Mouse (Mus musculus) embryonic facial prominence, embryonic 13.5 days (tissue): ENCODE results near the gene Rpsa. TPM values are rescaled to one million over a fixed set of nuclear protein-coding genes. Genes with fewer than 3 reads are reported as not detected.

Source experiments
- ATAC-seq: fragments of 200-750 bp; cut with Nextera tagmentation; 2 replicates; pipeline ENCODE4 v1.8.0; 2017; ENCODE audit warnings: low read depth; ENCODE audit not compliant: insufficient number of reproducible peaks, insufficient read depth, low FRiP score, low TSS enrichment
- H3K27ac ChIP-seq: fragments of 300-500 bp; sonication (generic); 2 replicates; pipeline ENCODE4 v1.5.1; 2015; ENCODE audit warnings: moderate library complexity, mild to moderate bottlenecking, inconsistent platforms
- H3K27me3 ChIP-seq: fragments of 300-500 bp; sonication (generic); 2 replicates; pipeline ENCODE4 v1.6.1; 2015; ENCODE audit warnings: mild to moderate bottlenecking, inconsistent platforms
- H3K36me3 ChIP-seq: fragments of 300-500 bp; sonication (generic); 2 replicates; pipeline ENCODE4 v1.6.1; 2015; ENCODE audit warnings: mild to moderate bottlenecking, inconsistent platforms
- H3K4me1 ChIP-seq: fragments of 300-500 bp; sonication (generic); 2 replicates; pipeline ENCODE4 v1.6.1; 2015; ENCODE audit warnings: inconsistent platforms
- H3K4me2 ChIP-seq: fragments of 300-500 bp; sonication (generic); 2 replicates; pipeline ENCODE4 v1.6.1; 2015; ENCODE audit warnings: moderate library complexity, mild to moderate bottlenecking, inconsistent platforms
- H3K4me3 ChIP-seq: fragments of 300-500 bp; sonication (generic); 2 replicates; pipeline ENCODE4 v1.5.1; 2015; ENCODE audit warnings: mild to moderate bottlenecking, inconsistent platforms
- H3K9ac ChIP-seq: fragments of 300-500 bp; sonication (generic); 2 replicates; pipeline ENCODE4 v1.6.1; 2015; ENCODE audit warnings: mild to moderate bottlenecking, inconsistent platforms
- H3K9me3 ChIP-seq: fragments of 300-500 bp; sonication (generic); 2 replicates; pipeline ENCODE4 v1.6.1; 2016; ENCODE audit warnings: inconsistent platforms
- WGBS: fragments of 180-500 bp; shearing (Covaris S2); methylation state at CpG from one replicate; pipeline ENCODE4 v1.1.7; 2015; ENCODE audit warnings: mixed read lengths; 5-methylcytosine and 5-hydroxymethylcytosine counted together
- polyA plus RNA-seq: library from polyadenylated mRNA; unstranded; fragments of >200 nt; fragmentation: Nextera tagmentation; extraction: Ambion mirVana; gene quantifications from 2 replicates; pipeline ENCODE4 v1.2.1, GENCODE M21; 2015

Rpsa gene
- polyA plus RNA-seq: 1,482 and 1,560 TPM in 2 replicates

DNA sequence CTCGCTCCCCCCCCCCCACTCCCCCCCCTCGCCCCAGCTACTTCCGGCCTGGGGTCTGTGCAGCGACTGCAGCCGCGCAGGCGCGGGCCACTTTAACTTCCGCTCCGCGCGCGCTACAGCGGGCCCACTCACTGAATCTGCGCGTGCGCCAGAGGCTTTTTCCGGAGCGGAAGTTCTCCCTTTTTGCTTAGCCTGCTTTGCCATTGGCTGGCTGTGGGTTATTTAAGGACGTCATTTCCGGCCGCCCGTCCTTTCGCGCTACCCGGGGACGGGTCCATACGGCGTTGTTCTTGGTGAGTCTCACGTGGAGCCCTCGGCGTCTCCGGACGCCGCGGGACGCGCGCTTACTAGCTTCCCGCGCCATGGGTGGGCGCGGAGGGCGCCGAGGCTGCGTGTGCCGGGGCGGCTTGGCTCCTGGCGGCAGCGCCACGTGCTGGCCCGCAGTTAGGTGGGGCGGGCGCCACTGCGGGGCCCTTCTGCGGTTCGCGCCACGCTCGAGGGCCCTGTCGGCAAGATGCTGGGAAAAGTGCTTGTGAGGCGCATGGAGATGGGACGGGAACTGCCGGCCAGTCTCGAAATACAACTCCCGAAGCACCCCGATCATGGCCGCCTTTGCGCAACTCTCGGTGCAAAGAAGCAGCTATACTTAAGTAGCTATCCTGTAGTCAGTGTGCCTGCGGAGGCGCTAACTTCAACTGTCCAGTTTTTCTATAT lies at the start of gene Rpsa:
TSS of gene Rpsa (plus strand) at position 152 of the 714 bp plus-strand sequence.
- peak; percentile 97 for ATAC-seq
- under 1% methylated on average over 72 of the region's 72 CpGs for WGBS
- H3K27ac ChIP-seq: peak within 1 kb of the TSS; percentile 90

DNA sequence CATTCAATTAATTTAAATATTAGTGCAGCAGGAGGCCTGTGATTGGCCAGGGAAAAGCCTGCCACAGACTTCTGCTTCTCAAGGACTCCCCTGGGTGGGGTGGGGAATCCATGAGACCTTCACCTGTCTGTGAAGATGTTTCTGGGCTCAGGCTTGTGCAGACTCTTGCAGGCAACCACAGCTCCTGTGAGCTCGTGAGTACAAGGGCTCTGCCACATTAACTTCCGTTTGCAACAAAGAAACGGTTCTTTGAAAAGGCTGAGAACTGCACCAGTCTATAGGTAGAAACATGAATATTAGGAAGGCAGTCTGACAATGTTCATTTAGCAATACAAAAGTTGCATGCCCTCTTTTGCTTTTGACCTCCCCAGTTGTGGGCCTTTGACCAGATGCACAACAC lies 49.2 kb upstream of the Rpsa start:
- WGBS: 88% methylated on average over 3 of the region's 3 CpGs
- no peaks in the 10 kb centered on the region for H3K9me3 ChIP-seq
- H3K4me3 ChIP-seq: no peak overlapping the region
- no peak overlapping the region for H3K27ac ChIP-seq
- H3K9ac ChIP-seq: no peak overlapping the region
- no peak overlapping the region for H3K4me2 ChIP-seq
- H3K36me3 ChIP-seq: no peaks in the 10 kb centered on the region
- no peaks in the 10 kb centered on the region for H3K27me3 ChIP-seq
- ATAC-seq: no peak
- no peaks in the 10 kb centered on the region for H3K4me1 ChIP-seq

More for the DNA sequence above, at the start of gene Rpsa:
- Histone ChIP-seq H3K4me2 (peak within 1 kb of the TSS; percentile 86), H3K4me3 (peak within 1 kb of the TSS; percentile 99), H3K9ac (peak within 1 kb of the TSS; percentile 100), H3K4me1 (peaks cover 16% of the 10 kb centered on the region), H3K9me3 (no peaks in the 10 kb centered on the region), H3K27me3 (no peaks in the 10 kb centered on the region), H3K36me3 (peaks cover 58% of the 10 kb centered on the region)

GRCm38 (mm10) chr9:120079901-120080300 lies 47.6 kb upstream of the Rpsa start:
- Histone ChIP-seq H3K4me1 (no peaks in the 10 kb centered on the region), H3K27ac (no peak overlapping the region), H3K9me3 (no peaks in the 10 kb centered on the region), H3K4me3 (no peak overlapping the region), H3K27me3 (no peaks in the 10 kb centered on the region), H3K36me3 (no peaks in the 10 kb centered on the region), H3K4me2 (no peak overlapping the region), H3K9ac (no peak overlapping the region)
- no peak for ATAC-seq
- WGBS: 77% methylated on average over 7 of the region's 7 CpGs

- no peak overlapping the region for H3K4me2 ChIP-seq
- no peak overlapping the region for H3K9ac ChIP-seq
- H3K36me3 ChIP-seq: no peaks in the 10 kb centered on the region
- H3K4me3 ChIP-seq: no peak overlapping the region
- ATAC-seq: no peak
- no peak overlapping the region for H3K27ac ChIP-seq
- WGBS: 81% methylated on average over 8 of the region's 8 CpGs
- no peaks in the 10 kb centered on the region for H3K27me3 ChIP-seq
- H3K9me3 ChIP-seq: no peaks in the 10 kb centered on the region
- H3K4me1 ChIP-seq: no peaks in the 10 kb centered on the region
Observed at GRCm38 (mm10) chr9:120080546-120081108, 46.9 kb upstream of the Rpsa start.

- Histone ChIP-seq H3K9me3 (no peaks in the 10 kb centered on the region), H3K4me1 (no peaks in the 10 kb centered on the region), H3K27me3 (no peaks in the 10 kb centered on the region), H3K4me2 (no peak overlapping the region), H3K9ac (no peak overlapping the region), H3K27ac (no peak overlapping the region), H3K4me3 (no peak overlapping the region), H3K36me3 (no peaks in the 10 kb centered on the region)
- no peak for ATAC-seq
- 73% methylated on average over 6 of the region's 6 CpGs for WGBS
Observed at GRCm38 (mm10) chr9:120081247-120081646, 46.2 kb upstream of the Rpsa start.

DNA sequence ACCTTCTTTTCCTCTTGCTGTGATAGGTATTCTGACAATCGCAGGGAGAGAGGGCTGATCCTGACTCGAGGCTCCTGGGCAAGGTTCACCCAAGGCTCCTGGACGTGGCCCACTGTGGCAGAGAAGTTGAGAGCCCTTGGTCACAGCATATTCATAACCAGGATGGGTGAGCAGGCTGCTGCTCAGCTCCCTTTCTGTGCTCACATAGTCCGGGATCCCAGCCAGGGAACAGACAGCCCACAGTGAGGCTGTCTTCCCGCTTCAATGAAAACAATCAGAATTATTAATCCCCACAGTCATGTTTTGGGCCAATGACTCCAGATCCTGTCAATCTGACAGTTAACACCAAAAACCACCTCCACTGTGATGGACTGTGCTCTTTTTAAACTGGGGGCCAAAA lies 45.5 kb upstream of the Rpsa start:
- Histone ChIP-seq H3K36me3 (no peaks in the 10 kb centered on the region), H3K27ac (no peak overlapping the region), H3K27me3 (no peaks in the 10 kb centered on the region), H3K9me3 (no peaks in the 10 kb centered on the region), H3K4me3 (no peak overlapping the region), H3K4me2 (no peak overlapping the region), H3K4me1 (no peaks in the 10 kb centered on the region), H3K9ac (no peak overlapping the region)
- 83% methylated on average over 5 of the region's 5 CpGs for WGBS
- ATAC-seq: no peak

- Histone ChIP-seq H3K27me3 (no peaks in the 10 kb centered on the region), H3K9ac (no peak overlapping the region), H3K4me1 (no peaks in the 10 kb centered on the region), H3K4me2 (no peak overlapping the region), H3K27ac (no peak overlapping the region), H3K9me3 (no peaks in the 10 kb centered on the region), H3K36me3 (no peaks in the 10 kb centered on the region), H3K4me3 (no peak overlapping the region)
- no peak for ATAC-seq
- 80% methylated on average over 4 of the region's 4 CpGs for WGBS
Observed at GRCm38 (mm10) chr9:120082691-120083090, 44.8 kb upstream of the Rpsa start.

- ATAC-seq: no peak
- H3K4me3 ChIP-seq: no peak overlapping the region
- H3K4me1 ChIP-seq: no peaks in the 10 kb centered on the region
- no peaks in the 10 kb centered on the region for H3K36me3 ChIP-seq
- H3K4me2 ChIP-seq: no peak overlapping the region
- 85% methylated on average over 18 of the region's 18 CpGs for WGBS
- no peaks in the 10 kb centered on the region for H3K27me3 ChIP-seq
- no peak overlapping the region for H3K27ac ChIP-seq
- no peak overlapping the region for H3K9ac ChIP-seq
- no peaks in the 10 kb centered on the region for H3K9me3 ChIP-seq
Observed at GRCm38 (mm10) chr9:120083158-120083894, 44.2 kb upstream of the Rpsa start.

- H3K9me3 ChIP-seq: no peaks in the 10 kb centered on the region
- no peaks in the 10 kb centered on the region for H3K36me3 ChIP-seq
- 65% methylated on average over 9 of the region's 9 CpGs for WGBS
- H3K4me2 ChIP-seq: no peak overlapping the region
- H3K27ac ChIP-seq: no peak overlapping the region
- no peak overlapping the region for H3K9ac ChIP-seq
- no peak for ATAC-seq
- no peak overlapping the region for H3K4me3 ChIP-seq
- no peaks in the 10 kb centered on the region for H3K4me1 ChIP-seq
- H3K27me3 ChIP-seq: no peaks in the 10 kb centered on the region
Observed at GRCm38 (mm10) chr9:120084406-120084805, 43.1 kb upstream of the Rpsa start.

DNA sequence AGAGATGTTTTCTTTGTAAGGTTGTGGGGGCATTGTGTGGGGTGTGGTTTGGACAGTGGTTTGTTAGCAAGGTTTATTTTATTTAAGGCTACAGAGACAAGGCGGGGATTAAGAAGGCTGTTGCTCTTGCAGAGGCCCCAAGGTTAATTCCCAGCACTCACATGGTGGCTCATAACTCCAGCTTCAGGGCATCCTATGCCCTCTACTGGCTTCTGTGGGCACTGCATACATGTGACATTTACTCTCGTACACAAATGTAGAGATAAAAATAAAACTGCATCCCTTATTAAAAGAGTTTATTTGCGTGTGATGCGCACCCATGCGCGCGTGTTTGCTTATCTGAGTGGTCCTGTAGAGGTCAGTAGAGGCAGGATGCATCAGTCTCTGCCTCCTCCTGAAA lies 38.4 kb upstream of the Rpsa start:
- Histone ChIP-seq H3K4me3 (no peak overlapping the region), H3K36me3 (no peaks in the 10 kb centered on the region), H3K9ac (no peak overlapping the region), H3K27ac (no peak overlapping the region), H3K4me2 (no peak overlapping the region), H3K4me1 (no peaks in the 10 kb centered on the region), H3K9me3 (no peaks in the 10 kb centered on the region), H3K27me3 (no peaks in the 10 kb centered on the region)
- ATAC-seq: no peak
- WGBS: 86% methylated on average over 7 of the region's 7 CpGs

GRCm38 (mm10) chr9:120091086-120091485 lies 36.4 kb upstream of the Rpsa start:
- H3K4me1 ChIP-seq: no peaks in the 10 kb centered on the region
- H3K27me3 ChIP-seq: no peaks in the 10 kb centered on the region
- ATAC-seq: no peak
- H3K9ac ChIP-seq: no peak overlapping the region
- no peaks in the 10 kb centered on the region for H3K36me3 ChIP-seq
- no peak overlapping the region for H3K4me3 ChIP-seq
- WGBS: 81% methylated on average over 10 of the region's 10 CpGs
- H3K27ac ChIP-seq: no peak overlapping the region
- H3K4me2 ChIP-seq: no peak overlapping the region
- no peaks in the 10 kb centered on the region for H3K9me3 ChIP-seq
